Mouse (Mus musculus) heart, adult 8-10 months (tissue): ENCODE results near the gene Copz1. TPM values are rescaled to one million over a fixed set of nuclear protein-coding genes. Genes with fewer than 3 reads are reported as not detected.

Source experiments
- DNase-seq: peaks from one replicate; pipeline ENCODE4 v3.0.0; 2022; ENCODE audit warnings: low spot score
- microRNA-seq: library from miRNA; unstranded; fragments of <30 nt; microRNA quantifications from one replicate; pipeline ENCODE4 v1.2.0, GENCODE M21; 2022
- total RNA-seq, 4 experiments: library from RNA; stranded (reverse); gene quantifications; 2 replicates each; pipeline ENCODE4 v1.2.4; 2022

Gene Copz1
- total RNA-seq, 4 experiments from 2014 or later: 48.9 to 55.0 (median 49.4) TPM

DNA sequence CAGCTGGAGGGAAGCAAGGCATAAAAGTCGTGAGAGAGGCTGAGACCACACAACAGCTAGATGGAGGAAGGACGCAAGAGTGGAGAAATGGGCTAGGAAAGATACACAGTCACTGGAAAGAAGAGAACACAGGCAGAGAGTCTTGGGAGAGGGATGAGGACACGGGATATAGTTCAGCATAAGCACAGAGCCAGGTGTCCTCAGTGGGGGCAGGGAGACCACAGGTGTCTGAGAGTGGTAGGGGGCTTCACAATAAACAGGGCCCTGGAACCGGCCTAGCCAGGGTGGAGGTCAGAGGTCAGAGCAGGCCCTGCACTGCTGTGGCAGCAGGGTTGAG is 66.3 kb downstream of the Copz1 start:
- no peak for DNase-seq

DNA sequence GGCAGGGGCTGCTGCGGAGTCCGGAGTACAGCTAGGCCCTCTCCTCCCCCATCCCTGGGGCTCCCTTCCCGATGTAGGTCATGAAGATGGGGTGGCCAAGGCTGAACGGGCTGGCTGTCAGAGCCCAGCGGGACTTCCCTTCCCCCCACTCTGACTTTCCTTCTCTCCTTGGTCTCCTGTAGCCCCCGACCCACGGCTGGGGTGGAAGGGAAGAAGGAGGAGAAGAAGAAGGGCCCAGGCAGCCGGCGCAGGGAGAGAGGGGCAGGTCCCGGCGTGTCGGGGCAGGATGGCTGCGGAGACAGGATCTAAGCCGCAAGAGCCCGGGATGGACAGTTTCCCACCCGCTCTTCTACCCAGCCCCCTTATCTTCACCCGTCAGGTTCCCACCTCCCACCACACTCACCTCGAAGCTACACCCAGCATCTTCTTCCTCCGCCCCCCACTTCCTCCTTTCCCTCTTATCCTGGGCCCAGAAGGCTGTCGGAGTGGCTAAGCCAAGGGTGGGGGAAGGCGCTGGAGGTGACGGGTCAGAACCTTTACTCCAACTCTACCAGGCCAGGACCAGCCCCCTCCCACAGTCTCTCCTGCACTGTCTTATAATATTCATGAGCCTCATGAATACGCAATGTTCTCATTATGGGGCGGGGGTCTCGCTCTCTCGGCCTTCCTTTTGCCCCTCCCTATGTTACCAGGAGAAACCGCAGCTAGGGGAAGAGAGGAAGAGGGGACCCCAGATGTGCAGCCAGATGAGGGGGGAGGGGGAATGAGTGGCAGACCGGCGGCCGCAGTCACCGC is 66.8 kb downstream of the Copz1 start:
- no peak for DNase-seq

DNA sequence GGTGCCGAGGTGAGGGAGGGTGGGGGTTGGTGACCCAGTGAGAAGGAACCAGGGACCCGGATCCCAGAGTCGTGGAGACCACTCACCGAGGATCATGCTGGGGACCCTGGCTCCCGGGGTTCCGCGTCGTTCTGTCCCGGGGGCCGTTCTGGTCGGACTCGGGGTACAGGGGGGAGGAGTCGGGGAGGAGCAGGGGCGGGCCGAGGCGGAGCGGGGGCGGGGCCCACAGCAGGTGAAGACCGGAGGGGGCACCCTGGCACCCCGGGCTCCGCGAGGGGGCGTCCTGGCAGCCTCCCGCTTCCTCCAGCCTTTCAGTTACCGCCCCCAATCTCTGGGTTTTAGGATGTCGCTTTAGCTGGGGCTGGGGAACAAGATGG is 67.4 kb downstream of the Copz1 start, which contains the start of gene Zfp385a:
Gene Zfp385a (minus strand): TSS at position 133 of the 377 bp plus-strand sequence.
- DNase-seq: no peak

DNA sequence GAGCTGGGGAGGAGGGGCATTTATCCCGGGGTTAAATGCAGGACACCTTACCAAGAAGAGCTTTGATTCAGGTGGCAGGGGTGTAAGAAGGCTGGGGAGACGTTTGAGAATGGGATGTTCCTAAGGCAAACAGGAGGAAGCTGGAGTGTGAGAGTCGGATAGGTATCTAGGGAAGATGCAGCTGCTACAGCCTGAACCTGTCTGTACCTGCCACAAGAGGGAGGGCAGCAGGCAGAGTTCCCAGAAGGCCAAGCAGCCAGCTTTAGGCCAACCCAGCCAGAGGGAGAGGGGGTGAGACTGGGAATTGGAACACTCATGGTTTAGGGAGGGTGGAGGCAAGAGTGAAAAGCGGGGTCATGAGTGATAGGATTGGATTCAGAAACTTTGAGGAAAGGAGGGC is 68.3 kb downstream of the Copz1 start:
- no peak for DNase-seq

DNA sequence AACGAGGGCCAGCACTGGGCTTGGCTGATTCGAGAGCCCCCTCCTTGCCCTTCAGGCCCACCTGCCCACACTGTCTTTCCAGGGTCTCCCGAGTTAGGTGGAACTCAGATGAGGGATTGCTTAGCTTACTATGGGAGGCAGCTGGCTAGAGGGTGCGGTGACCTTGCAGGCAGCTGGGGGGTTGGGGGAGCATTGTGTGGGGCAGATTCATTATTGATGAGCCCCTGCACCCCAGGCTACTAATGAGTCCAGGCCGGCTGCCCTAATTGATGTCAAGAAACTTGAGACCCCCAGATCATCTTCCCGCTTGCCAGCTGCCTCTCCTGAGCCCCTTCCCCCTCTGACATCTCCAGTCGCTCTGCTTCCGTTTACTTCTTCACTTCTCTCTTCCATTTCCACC is 69.0 kb downstream of the Copz1 start:
- DNase-seq: no peak

DNA sequence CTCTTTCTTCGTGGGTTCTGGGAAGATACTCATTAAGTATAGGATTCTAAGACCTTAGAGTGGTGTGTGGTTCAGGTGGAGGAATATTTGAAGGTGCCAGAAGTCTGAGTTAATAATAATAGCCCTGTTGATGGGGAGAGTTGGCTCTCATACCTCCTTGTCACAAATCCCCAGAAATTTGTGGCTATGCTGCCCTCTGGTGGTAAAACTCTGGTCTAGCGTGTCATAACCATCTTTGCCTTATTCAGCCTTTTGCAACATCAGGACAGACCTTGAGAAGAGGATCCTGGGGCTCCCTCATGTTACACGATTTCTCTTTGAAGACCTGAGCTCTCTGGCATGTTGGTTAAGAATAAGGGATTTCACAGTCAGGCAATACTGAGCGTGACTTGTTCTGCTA is 69.9 kb downstream of the Copz1 start:
- peak; percentile 84 for DNase-seq

DNA sequence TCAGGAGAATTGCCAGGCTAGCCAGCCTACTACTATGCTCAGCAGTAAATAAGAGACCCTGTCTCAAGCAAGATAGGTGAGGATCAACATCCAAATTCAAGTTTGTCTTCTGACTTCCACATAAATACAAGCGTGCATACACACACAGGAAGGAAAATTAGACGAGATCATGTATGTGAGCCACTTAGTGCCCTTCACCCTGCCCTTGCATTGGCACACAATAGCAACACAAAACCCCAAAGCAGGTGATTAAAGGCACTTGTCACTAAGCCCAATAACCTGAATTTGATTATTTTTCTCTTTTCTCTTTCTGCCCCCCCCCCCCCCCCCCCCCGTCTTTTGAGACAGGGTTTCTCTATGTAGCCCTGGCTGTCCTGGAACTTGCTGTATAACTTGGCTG is 70.5 kb downstream of the Copz1 start:
- no peak for DNase-seq

DNA sequence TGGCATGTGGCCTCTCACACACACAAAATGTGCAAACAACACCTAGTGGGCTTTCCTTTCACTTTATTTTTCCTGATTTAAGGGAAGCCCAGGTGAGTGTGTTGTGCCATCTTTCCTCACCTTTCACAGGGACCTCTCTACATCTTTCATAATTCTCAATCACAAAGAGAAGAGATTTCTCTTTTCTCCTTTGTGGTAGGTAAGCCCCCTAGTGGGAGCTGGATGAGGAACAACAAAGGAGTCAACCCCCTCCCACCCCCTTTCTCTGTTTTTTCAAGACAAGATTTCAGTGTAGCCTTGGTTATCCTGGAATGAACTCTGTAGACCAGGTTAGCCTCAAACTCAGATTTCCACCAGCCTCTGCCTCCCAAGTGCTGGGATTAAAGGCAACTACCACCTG is 71.0 kb downstream of the Copz1 start:
- no peak for DNase-seq

DNA sequence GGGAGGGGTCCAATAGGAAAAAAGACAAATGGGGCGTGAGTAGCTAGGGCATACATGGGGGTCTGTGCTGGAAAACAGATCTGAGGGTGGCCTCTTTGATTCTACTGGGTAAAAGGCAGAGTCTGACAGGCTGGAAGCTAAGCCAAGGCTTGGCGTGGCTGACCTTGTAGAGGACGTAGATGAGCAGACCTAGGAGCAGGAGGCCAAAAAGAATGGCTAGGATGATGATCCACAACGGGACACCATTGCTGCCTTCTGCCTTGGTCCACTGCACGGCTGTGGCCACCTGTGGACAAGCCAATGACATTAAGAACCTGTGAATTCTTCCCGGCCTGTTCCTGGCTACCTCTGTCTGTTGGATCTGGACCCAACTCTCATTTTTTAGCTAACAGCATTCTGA is 73.3 kb downstream of the Copz1 start:
- no peak for DNase-seq

DNA sequence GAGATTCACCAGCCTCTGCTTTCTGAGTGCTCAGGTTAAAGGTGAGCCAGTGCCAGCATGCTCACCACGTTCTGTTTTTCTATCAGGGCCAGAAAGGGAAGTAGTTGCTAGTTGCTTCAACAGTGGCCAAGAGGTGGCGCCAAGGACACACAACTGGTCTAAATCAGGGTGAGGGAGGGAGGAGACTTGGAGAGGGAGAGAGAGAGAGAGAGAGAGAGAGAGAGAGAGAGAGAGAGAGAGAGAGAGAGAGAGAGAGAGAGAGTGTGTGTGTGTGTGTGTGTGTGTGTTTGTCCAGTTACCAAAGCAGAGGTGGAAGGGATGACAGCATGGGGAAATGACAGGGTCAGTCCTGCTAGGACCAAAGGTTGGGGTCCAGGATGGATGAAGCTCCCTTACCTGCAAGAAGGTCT is 74.8 kb downstream of the Copz1 start:
- no peak for DNase-seq

Small RNA genes lying within 50 kb of the gene (microRNA-seq; reads per million reads assigned to microRNA genes)
- 86.8 reads per million, percentile 57 among the genes with 10 or more reads in this experiment for gene Mir148b

Other genes with a start within 250 kb of the Copz1 start
- 10 to 100 TPM; 10.4 to 16.8 (median 15.2) TPM for gene Smug1, start 105.6 kb upstream of the Copz1 start, total RNA-seq
- gene Cbx5, start 32.9 kb upstream of the Copz1 start, total RNA-seq: 10 to 100 TPM; 52.4 to 59.1 (median 57.0) TPM
- 100 to 1,000 TPM; 134 to 164 (median 150) TPM for gene Hnrnpa1, start 32.3 kb upstream of the Copz1 start, total RNA-seq
- 1 to 10 TPM in 2 of 4 experiments, under 1 TPM in 2; 0.31 to 2.6 (median 0.88) TPM for gene Nfe2, start 14.3 kb upstream of the Copz1 start, total RNA-seq
- gene Gpr84, start 37.9 kb downstream of the Copz1 start, total RNA-seq: not detected
- gene Zfp385a, start 67.4 kb downstream of the Copz1 start, total RNA-seq: 1 to 10 TPM; 6.7 to 9.5 (median 8.8) TPM
- 10 to 100 TPM; 27.8 to 40.2 (median 33.7) TPM for gene Itga5, start 94.0 kb downstream of the Copz1 start, total RNA-seq
- under 1 TPM in 2 of 4 experiments, not detected in 2; 0.37 to 0.54 TPM for gene Gtsf1, start 157.8 kb downstream of the Copz1 start, total RNA-seq
- gene Gtsf2, start 175.8 kb downstream of the Copz1 start, total RNA-seq: not detected
- 1 to 10 TPM; 2.6 to 5.4 (median 3.1) TPM for gene Nckap1l, start 181.1 kb downstream of the Copz1 start, total RNA-seq
- gene Pde1b, start 230.3 kb downstream of the Copz1 start, total RNA-seq: 1 to 10 TPM in 3 of 4 experiments, under 1 TPM in 1; 0.79 to 2.5 (median 1.2) TPM